Mouse (Mus musculus) cerebellum, adult 2 months (tissue): ENCODE results near the gene Eed. TPM values are rescaled to one million over a fixed set of nuclear protein-coding genes. Genes with fewer than 3 reads are reported as not detected.

Experiments
- DNase-seq, 2 experiments: peaks; one replicate each; pipeline ENCODE4 v3.0.0; 2021
- H3K27ac ChIP-seq: fragments of 200-500 bp; 2 replicates; pipeline ENCODE4 v1.5.1; 2012; ENCODE audit warnings: low read length, control low read depth, inconsistent platforms; ENCODE audit not compliant: insufficient read depth
- H3K27me3 ChIP-seq: fragments of 200-500 bp; 2 replicates; pipeline ENCODE4 v1.6.1; 2012; ENCODE audit warnings: inconsistent platforms, mild to moderate bottlenecking, low read length, moderate library complexity; ENCODE audit not compliant: control insufficient read depth, insufficient read depth
- H3K4me1 ChIP-seq: fragments of 200-500 bp; 2 replicates; pipeline ENCODE4 v1.6.1; 2011; ENCODE audit warnings: low read length; ENCODE audit not compliant: control insufficient read depth, insufficient read depth
- H3K4me3 ChIP-seq: fragments of 200-500 bp; replicated peaks from 2 replicates; pipeline ENCODE3; 2011; ENCODE audit warnings: mild to moderate bottlenecking, low read depth, low read length, control low read depth; ENCODE audit not compliant: insufficient read depth
- CTCF ChIP-seq: fragments of 200-500 bp; IDR thresholded peaks from 2 replicates; pipeline ENCODE4 v1.5.1; 2011; ENCODE audit warnings: low read depth, mild to moderate bottlenecking, control low read depth, low read length, moderate library complexity, borderline replicate concordance; ENCODE audit not compliant: insufficient read depth
- POLR2A ChIP-seq: fragments of 200-500 bp; IDR thresholded peaks from 2 replicates; pipeline ENCODE4 v1.6.1; 2011; ENCODE audit warnings: low read length, control low read depth, borderline replicate concordance; ENCODE audit not compliant: insufficient read depth
- WGBS: fragments of 180-500 bp; shearing (Covaris S2); methylation state at CpG from one replicate; pipeline ENCODE4 v1.1.7; 2018; 5-methylcytosine and 5-hydroxymethylcytosine counted together
- polyA plus RNA-seq: library from polyadenylated mRNA; depleted of rRNA; stranded (reverse); fragments of >200 nt; gene quantifications from 2 replicates; pipeline ENCODE4 v1.2.3, GENCODE M21; 2012

Gene Eed
- polyA plus RNA-seq, 1 experiment = 48.2 TPM

- no peak for TF ChIP-seq CTCF
- TF ChIP-seq POLR2A = no peak
- Histone ChIP-seq H3K4me1 (no peaks in the 10 kb centered on the region), H3K4me3 (no peak overlapping the region), H3K27me3 (no peaks in the 10 kb centered on the region), H3K27ac (no peak overlapping the region)
- DNase-seq = no peak
- WGBS = 35% methylated on average over 5 of the region's 5 CpGs
These were observed 36.3 kb upstream of the Eed start for GRCm38 (mm10) chr7:90016930-90017588.

DNA sequence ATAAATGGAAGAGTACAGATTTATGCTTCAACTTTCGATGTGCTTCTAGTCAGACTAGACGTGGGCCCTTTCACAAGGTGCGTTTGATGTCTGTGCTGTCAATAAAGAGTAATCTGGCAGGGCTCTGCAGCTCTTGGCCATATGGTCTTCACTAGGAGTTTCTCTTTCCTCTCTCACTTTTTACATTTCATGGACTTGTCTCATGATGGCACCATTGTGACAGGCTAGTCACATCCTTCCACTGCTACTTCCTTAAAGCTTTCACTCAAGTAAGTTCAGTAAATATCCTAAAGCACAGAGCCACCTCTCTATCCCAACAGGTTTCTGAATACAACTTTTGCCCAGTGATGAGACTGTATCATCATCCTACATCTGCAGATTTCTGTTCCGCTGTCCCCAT is 35.7 kb upstream of the Eed start:
- no peaks in the 10 kb centered on the region for H3K4me1 ChIP-seq
- peak in 1 of 2 experiments; percentile 39 for DNase-seq
- H3K27me3 ChIP-seq = no peaks in the 10 kb centered on the region
- WGBS = 33% methylated on average over 4 of the region's 4 CpGs
- H3K4me3 ChIP-seq = no peak overlapping the region
- H3K27ac ChIP-seq = no peak overlapping the region
- TF ChIP-seq POLR2A = no peak
- no peak for TF ChIP-seq CTCF

DNA sequence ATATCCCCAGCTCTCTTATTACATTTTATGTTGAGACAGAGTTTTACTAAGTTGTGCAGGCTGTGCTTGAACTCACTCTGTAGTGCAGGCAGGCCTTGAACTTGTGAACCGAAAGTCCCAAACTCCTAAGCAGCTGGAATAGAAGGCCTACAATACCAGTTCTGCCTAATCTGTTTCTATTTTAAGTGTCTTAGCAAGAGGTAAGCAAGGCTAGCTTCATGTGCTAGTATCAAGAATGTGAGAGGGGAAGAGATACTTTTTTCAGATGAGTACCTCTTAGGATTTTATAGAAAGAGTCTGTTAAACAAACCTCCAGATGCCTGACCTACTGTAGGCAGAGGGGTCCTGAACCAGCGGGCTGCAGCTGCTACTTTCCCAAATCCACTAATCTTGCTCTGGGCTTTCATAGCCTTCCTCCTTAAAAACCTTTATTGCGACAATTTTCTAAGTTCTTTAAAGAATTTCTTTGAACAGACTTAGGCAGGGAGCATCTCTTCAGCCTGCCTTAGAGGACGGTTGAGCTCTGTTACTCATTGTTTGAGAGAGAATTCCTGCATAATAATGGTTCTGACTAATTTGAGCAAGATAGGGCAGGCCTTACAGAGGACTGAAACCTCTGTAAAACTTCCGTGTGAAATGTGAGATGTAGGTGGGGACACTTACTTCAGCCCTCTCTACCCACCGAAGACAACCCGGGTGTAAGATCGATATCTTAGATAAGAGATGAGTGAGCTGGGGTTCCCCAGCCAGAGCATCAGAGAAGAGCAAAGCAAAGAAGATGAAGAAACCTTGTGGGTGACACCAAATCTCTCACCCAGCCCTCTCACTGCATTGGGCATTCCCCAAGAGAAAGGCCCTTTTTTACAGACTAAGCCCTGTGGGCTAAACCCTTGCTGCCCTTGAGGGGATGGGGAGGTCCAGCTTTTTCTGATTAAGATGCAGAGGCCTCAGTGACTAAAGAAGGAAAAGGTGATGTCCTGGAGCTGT is 26.2 kb upstream of the Eed start:
- WGBS = 68% methylated on average over 8 of the region's 8 CpGs
- H3K27me3 ChIP-seq = no peaks in the 10 kb centered on the region
- no peak overlapping the region for H3K27ac ChIP-seq

DNA sequence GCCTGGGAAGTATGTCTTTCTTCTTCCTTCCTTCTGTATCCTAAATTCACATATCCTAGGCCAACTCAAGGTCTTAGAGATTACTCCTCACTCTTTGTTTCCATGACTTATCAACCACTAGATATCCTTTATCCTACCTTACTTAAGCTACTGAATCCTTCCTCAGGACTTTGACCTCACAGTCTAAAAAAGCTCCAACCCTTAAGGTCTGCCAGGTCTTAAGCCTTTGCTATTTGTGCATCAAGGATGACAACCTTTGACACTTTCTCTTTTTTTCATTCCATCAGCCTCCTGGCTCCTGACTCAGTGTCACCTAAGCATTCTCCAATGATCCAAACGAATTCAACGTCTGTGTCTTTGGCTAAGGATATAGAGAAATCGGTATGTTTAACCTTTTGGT is 24.0 kb upstream of the Eed start:
- no peaks in the 10 kb centered on the region for H3K27me3 ChIP-seq
- WGBS = 91% methylated on average over 3 of the region's 3 CpGs
- no peak overlapping the region for H3K27ac ChIP-seq
- no peak overlapping the region for H3K4me3 ChIP-seq
- no peaks in the 10 kb centered on the region for H3K4me1 ChIP-seq
- no peak for TF ChIP-seq POLR2A
- TF ChIP-seq CTCF = no peak
- no peak for DNase-seq

More for the DNA sequence above, 26.2 kb upstream of the Eed start:
- no peak for TF ChIP-seq POLR2A
- TF ChIP-seq CTCF = no peak
- Histone ChIP-seq H3K4me1 (no peaks in the 10 kb centered on the region), H3K4me3 (no peak overlapping the region)
- DNase-seq = no peak

GRCm38 (mm10) chr7:90002375-90002774 is 21.6 kb upstream of the Eed start:
- 82% methylated on average over 2 of the region's 2 CpGs for whole genome bisulfite sequencing
- TF ChIP-seq POLR2A = no peak
- no peak for TF ChIP-seq CTCF
- no peak overlapping the region for H3K4me3 ChIP-seq
- no peaks in the 10 kb centered on the region for H3K27me3 ChIP-seq
- no peak overlapping the region for H3K27ac ChIP-seq
- no peaks in the 10 kb centered on the region for H3K4me1 ChIP-seq
- no peak for DNase-seq

GRCm38 (mm10) chr7:89999491-89999890 is 18.7 kb upstream of the Eed start:
- Histone ChIP-seq H3K4me3 (no peak overlapping the region), H3K27ac (no peak overlapping the region), H3K4me1 (no peaks in the 10 kb centered on the region), H3K27me3 (no peaks in the 10 kb centered on the region; the same call in 1 of the 2 replicates)
- WGBS = 90% methylated on average over 5 of the region's 5 CpGs
- no peak for TF ChIP-seq CTCF
- TF ChIP-seq POLR2A = no peak
- DNase-seq = no peak

DNA sequence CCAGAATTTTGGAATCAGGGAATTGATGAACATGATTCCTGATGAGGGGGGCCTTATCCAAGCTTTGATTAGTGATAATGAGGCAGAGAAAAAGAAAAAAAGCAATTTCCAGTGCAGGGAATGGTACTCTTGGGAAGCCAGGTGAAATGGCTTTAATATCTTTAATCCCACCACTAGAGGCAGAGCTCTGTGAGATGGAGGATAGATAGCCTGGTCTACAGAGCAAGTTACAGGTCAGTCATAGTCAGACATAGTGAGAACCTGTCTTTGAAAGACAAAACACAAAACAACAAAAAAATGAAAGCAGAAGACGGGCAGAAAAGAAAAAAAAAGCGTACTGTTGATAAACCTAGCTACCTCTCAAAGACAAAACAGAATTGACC is 17.8 kb upstream of the Eed start:
- H3K27me3 ChIP-seq = no peaks in the 10 kb centered on the region; the same call in 1 of the 2 replicates
- no peaks in the 10 kb centered on the region for H3K4me1 ChIP-seq
- H3K4me3 ChIP-seq = no peak overlapping the region
- TF ChIP-seq CTCF (no peak), POLR2A (no peak)
- H3K27ac ChIP-seq = no peak overlapping the region
- peak in 1 of 2 experiments; percentile 47 for DNase-seq
- WGBS = 83% methylated on average over 2 of the region's 2 CpGs
